Mouse (Mus musculus): ENCODE data around the gene Junb.

The Junb gene

GRCm38 (mm10) chr8:84943699-84944098 is 34.8 kb downstream of the Junb start:
- TF ChIP-seq GATA4 (IDR thresholded peaks at IDR 0.05; ENCODE audit: insufficient replicate concordance, low read length): no peak

- TF ChIP-seq GATA4 (IDR thresholded peaks at IDR 0.05; ENCODE audit: insufficient replicate concordance, low read length): no peak
Observed at GRCm38 (mm10) chr8:84937620-84938485, 40.7 kb downstream of the Junb start.

- TF ChIP-seq GATA4 (IDR thresholded peaks at IDR 0.05; ENCODE audit: insufficient replicate concordance, low read length): no peak
Observed at GRCm38 (mm10) chr8:84936962-84937546, 41.5 kb downstream of the Junb start, which contains the start of gene Mast1. Gene Mast1, minus strand, starts transcription at chr8:84937359.

- no peak for TF ChIP-seq GATA4 (IDR thresholded peaks at IDR 0.05; ENCODE audit: insufficient replicate concordance, low read length)
Observed at GRCm38 (mm10) chr8:84936041-84936961, 42.2 kb downstream of the Junb start.

- TF ChIP-seq GATA4 (IDR thresholded peaks at IDR 0.05; ENCODE audit: insufficient replicate concordance, low read length): no peak
Observed at GRCm38 (mm10) chr8:84935489-84935888, 43.0 kb downstream of the Junb start.

- TF ChIP-seq GATA4 (IDR thresholded peaks at IDR 0.05; ENCODE audit: insufficient replicate concordance, low read length): no peak
Observed at GRCm38 (mm10) chr8:84934860-84935259, 43.7 kb downstream of the Junb start.

- TF ChIP-seq GATA4 (IDR thresholded peaks at IDR 0.05; ENCODE audit: insufficient replicate concordance, low read length): no peak
Observed at GRCm38 (mm10) chr8:84933767-84934559, 44.6 kb downstream of the Junb start.

- TF ChIP-seq GATA4 (IDR thresholded peaks at IDR 0.05; ENCODE audit: insufficient replicate concordance, low read length): no peak
Observed at GRCm38 (mm10) chr8:84930582-84930981, 47.9 kb downstream of the Junb start.

GRCm38 (mm10) chr8:84928456-84929306 is 49.8 kb downstream of the Junb start:
- no peak for TF ChIP-seq GATA4 (IDR thresholded peaks at IDR 0.05; ENCODE audit: insufficient replicate concordance, low read length)

GRCm38 (mm10) chr8:84927513-84927912 is 51.0 kb downstream of the Junb start:
- TF ChIP-seq GATA4 (IDR thresholded peaks at IDR 0.05; ENCODE audit: insufficient replicate concordance, low read length): no peak

GRCm38 (mm10) chr8:84925557-84925956 is 53.0 kb downstream of the Junb start:
- no peak for TF ChIP-seq GATA4 (IDR thresholded peaks at IDR 0.05; ENCODE audit: insufficient replicate concordance, low read length)

Data from liver, adult (tissue).